Mouse (Mus musculus): ENCODE data around the gene D930007J09Rik.

DNA sequence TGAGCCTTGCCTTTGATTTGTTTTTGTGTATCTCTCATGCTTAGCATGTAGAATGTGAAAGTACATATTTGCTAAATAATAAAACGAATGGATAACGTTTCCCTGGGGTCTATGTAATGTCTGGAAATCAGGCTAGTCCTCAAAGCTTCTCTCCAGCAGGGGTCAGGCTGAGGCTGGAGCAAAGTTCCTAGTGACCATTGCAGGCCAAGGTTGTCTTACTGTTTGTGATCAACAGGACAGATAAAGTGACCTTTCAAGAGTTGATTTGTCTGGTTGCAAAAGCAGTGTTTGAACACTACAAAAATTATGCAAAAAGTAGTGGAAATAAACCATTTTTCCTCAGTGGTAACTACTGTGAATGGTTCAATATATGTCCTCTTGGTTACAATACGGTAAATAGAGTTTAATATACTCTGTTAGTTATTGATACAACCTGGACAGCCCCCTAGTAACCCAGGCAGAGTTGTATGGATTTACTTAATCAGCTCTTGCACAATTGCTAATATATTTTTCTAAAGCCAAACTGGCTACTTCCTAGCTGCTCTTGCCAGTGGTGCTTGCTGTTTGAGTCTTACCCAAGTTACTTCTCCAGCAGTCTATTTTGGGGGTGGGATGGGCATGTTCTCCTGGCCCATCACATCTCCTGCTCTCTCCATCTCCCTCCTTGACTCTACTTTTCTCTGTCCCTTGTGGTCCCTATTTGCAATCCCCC lies 24.6 kb upstream of the D930007J09Rik start:
- no peak for TF ChIP-seq GATA1 (IDR thresholded peaks at IDR 0.05; ENCODE audit: borderline replicate concordance, low read length)
- TF ChIP-seq FLI1 (IDR thresholded peaks at IDR 0.05; ENCODE audit: low read length): no peak

Measured in megakaryocyte, embryonic 14.5 days (primary cell).